Mouse (Mus musculus): ENCODE data around the gene Psme2b.
A peak's percentile ranks its signal among the peaks of the same experiment; 100 is the strongest.
"Not testable (repeated sequence)": the region's sequence is repeated elsewhere in the genome, so short reads cannot be mapped to it uniquely, and the experiment has no call there.

The Psme2b gene

GRCm38 (mm10) chr11:48900654-48901566, 45.1 kb downstream of the Psme2b start:
- DNase-seq (ENCODE audit: low read depth), result not testable (repeated sequence)

GRCm38 (mm10) chr11:48898812-48899431, 47.1 kb downstream of the Psme2b start:
- DNase-seq (ENCODE audit: low read depth), result peak; percentile 56
